Mouse (Mus musculus): Measurements from ENCODE around the gene Acot5. TPM values are rescaled to one million over a fixed set of nuclear protein-coding genes. Genes with fewer than 3 reads are reported as not detected.
"Not testable (repeated sequence)": the region's sequence is repeated elsewhere in the genome, so short reads cannot be mapped to it uniquely, and the experiment has no call there.

Acot5 gene
- polyA plus RNA-seq (2014; fragmentation: Nextera tagmentation; extraction: Ambion mirVana): not detected in 2 replicates

DNA sequence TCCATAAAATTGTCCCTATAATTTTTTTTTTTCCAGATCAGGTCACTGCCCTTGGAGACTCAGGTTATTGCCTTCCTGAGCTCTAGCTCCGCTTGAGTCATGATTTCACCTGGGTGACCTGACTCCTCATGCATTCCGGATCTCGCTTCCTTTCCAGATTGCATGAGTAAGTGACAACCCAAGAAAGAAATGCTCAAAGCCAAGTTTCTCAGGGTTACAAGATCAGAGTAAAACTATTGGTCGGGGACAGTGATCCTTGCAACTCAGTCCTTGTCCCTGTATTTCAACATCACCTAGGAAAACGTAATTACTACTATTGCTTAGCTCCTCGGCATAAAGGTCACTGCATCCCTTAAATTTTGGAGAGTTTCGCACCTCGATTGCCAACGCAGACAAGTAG is at the start of gene Acot5:
Gene Acot5 (plus strand): TSS at position 340 of the 400 bp plus-strand sequence.
- H3K36me3 ChIP-seq (ENCODE audit: control insufficient read depth, insufficient read depth, low read length): no peaks in the 10 kb centered on the region
- 55% methylated on average over 9 of the region's 9 CpGs for WGBS
- no peaks in the 10 kb centered on the region for H3K4me1 ChIP-seq (ENCODE audit: control insufficient read depth, insufficient read depth, low read length)
- H3K27me3 ChIP-seq (replicated peaks; ENCODE audit: control insufficient read depth, insufficient read depth, low read length): peaks cover 12% of the 10 kb centered on the region; the same call in 1 of the 2 replicates
- H3K9me3 ChIP-seq (replicated peaks; ENCODE audit: control insufficient read depth, low read length): no peaks in the 10 kb centered on the region
- peak within 1 kb of the TSS; percentile 41; the same call in 1 of the 2 replicates for H3K9ac ChIP-seq (ENCODE audit: low read length)
- H3K4me2 ChIP-seq (ENCODE audit: low read length): peak within 1 kb of the TSS; percentile 53
- ATAC-seq (no peak), DNase-seq (ENCODE audit: low spot score) (no peak)
- H3K4me3 ChIP-seq (ENCODE audit: low read depth, low read length): peak within 1 kb of the TSS; percentile 33
- no peak within 1 kb of the TSS for H3K27ac ChIP-seq (ENCODE audit: low read depth, low read length)

DNA sequence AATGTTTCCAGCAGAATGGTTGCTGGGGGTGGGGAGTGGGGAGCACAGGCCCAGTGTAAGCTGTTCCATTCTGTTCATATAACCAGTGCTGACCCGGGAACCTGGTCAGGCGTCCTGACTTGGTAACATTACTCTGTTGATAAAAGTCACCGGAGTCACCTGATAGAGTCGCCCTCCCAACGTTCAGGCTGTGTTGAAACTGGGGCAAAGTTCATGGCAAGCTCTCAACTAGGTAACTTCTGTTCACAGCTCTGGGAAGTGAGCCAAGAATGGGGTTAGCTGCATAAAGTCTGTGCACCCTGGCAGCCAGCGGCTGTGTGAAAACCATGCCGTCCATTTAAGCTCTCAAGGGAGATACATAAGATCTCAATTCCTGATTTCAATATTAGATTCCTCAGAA is 48.6 kb upstream of the Acot5 start:
- H3K9ac ChIP-seq (ENCODE audit: low read length); H3K4me3 ChIP-seq (ENCODE audit: low read depth, low read length); H3K27ac ChIP-seq (ENCODE audit: low read depth, low read length); H3K36me3 ChIP-seq (ENCODE audit: control insufficient read depth, insufficient read depth, low read length); H3K4me1 ChIP-seq (ENCODE audit: control insufficient read depth, insufficient read depth, low read length); H3K4me2 ChIP-seq (ENCODE audit: low read length); H3K9me3 ChIP-seq (replicated peaks; ENCODE audit: control insufficient read depth, low read length); ATAC-seq; H3K27me3 ChIP-seq (replicated peaks; ENCODE audit: control insufficient read depth, insufficient read depth, low read length): not testable (repeated sequence)
- peak; percentile 51 for DNase-seq (ENCODE audit: low spot score)
- WGBS: 61% methylated on average over 7 of the region's 7 CpGs

DNA sequence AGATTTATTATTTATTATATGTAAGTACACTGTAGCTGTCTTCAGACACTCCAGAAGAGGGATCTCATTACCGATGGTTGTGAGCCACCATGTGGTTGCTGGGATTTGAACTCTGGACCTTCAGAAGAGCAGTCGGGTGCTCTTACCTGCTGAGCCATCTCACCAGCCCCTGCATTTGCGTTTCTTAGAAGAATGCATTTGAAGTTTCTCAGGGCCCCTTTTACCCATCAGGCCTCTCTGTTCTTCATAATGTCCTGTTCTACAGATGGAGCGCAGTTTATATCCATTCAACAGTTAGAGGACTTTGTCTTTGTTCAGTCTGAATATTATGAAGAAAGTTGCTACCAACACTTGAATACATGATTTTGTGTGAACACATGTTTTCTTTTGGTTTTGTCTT is 46.9 kb upstream of the Acot5 start:
- ATAC-seq; H3K27ac ChIP-seq (ENCODE audit: low read depth, low read length); H3K9me3 ChIP-seq (replicated peaks; ENCODE audit: control insufficient read depth, low read length); DNase-seq (ENCODE audit: low spot score); H3K4me2 ChIP-seq (ENCODE audit: low read length); H3K9ac ChIP-seq (ENCODE audit: low read length); H3K4me3 ChIP-seq (ENCODE audit: low read depth, low read length); H3K4me1 ChIP-seq (ENCODE audit: control insufficient read depth, insufficient read depth, low read length); H3K27me3 ChIP-seq (replicated peaks; ENCODE audit: control insufficient read depth, insufficient read depth, low read length); H3K36me3 ChIP-seq (ENCODE audit: control insufficient read depth, insufficient read depth, low read length): not testable (repeated sequence)
- 93% methylated on average over 4 of the region's 4 CpGs for WGBS

DNA sequence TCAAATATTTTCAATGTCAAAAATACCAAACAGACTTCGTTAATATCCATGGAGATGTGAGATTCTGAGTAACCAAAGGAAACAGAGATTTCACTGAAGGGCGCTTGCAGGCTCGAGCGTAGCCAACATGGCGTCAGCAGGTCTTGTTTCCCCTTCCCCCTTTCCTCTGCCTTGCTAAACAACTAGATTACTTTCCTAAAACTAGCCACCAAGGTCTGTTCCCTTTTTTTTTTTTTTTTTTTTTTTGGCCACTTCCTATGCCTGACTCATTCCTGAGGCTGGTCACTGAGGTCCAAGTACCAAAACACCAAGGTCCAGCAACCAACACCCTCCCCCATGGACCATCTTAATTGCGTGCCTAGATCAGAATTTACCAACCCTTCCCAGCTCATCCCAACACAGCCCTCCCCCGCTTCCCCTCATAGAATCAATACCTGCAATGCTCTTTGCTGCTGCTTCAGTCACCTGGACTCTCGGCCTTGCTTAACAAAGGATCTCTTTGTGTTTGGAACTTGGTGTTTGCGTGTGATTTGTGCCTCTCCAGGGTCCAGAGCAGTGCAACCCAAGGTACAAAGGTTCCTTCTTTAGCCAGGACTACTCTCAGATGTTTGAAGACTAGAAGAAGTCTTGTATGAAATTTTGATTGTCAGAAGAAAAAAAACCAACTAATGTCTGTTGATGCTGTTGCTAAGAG is 45.9 kb upstream of the Acot5 start:
- H3K27ac ChIP-seq (ENCODE audit: low read depth, low read length): no peak overlapping the region
- no peaks in the 10 kb centered on the region for H3K9me3 ChIP-seq (replicated peaks; ENCODE audit: control insufficient read depth, low read length)
- H3K36me3 ChIP-seq (ENCODE audit: control insufficient read depth, insufficient read depth, low read length): no peaks in the 10 kb centered on the region
- H3K9ac ChIP-seq (ENCODE audit: low read length): no peak overlapping the region
- no peaks in the 10 kb centered on the region for H3K27me3 ChIP-seq (replicated peaks; ENCODE audit: control insufficient read depth, insufficient read depth, low read length)
- no peak overlapping the region for H3K4me2 ChIP-seq (ENCODE audit: low read length)
- DNase-seq (ENCODE audit: low spot score): no peak
- no peak overlapping the region for H3K4me3 ChIP-seq (ENCODE audit: low read depth, low read length)
- ATAC-seq: no peak
- WGBS: 79% methylated on average over 9 of the region's 9 CpGs
- H3K4me1 ChIP-seq (ENCODE audit: control insufficient read depth, insufficient read depth, low read length): no peaks in the 10 kb centered on the region

DNA sequence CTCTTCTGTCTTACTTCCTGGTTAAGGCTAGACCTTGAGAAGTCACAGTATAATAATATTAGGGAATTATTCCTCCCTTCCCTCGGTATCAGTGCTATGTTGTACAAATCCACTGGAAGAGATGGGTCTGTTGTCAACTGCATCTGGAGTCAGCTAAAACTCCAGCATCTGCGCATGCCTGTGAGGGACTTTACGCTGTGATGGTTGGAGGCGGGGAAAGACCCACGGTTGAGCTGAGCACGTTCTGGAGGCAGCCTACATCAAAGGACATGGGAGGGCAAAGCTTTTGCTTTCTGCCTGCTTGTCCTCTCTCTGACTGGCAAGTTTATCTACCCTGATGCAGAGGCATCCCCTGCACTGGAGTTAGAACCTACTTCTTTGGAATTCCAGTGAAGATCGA is 43.2 kb upstream of the Acot5 start:
- 94% methylated on average over 7 of the region's 7 CpGs for WGBS
- H3K9ac ChIP-seq (ENCODE audit: low read length): no peak overlapping the region
- H3K36me3 ChIP-seq (ENCODE audit: control insufficient read depth, insufficient read depth, low read length): no peaks in the 10 kb centered on the region
- DNase-seq (ENCODE audit: low spot score) (no peak), ATAC-seq (no peak)
- no peak overlapping the region for H3K4me2 ChIP-seq (ENCODE audit: low read length)
- H3K27me3 ChIP-seq (replicated peaks; ENCODE audit: control insufficient read depth, insufficient read depth, low read length): no peaks in the 10 kb centered on the region
- no peaks in the 10 kb centered on the region for H3K9me3 ChIP-seq (replicated peaks; ENCODE audit: control insufficient read depth, low read length)
- H3K27ac ChIP-seq (ENCODE audit: low read depth, low read length): no peak overlapping the region
- H3K4me1 ChIP-seq (ENCODE audit: control insufficient read depth, insufficient read depth, low read length): no peaks in the 10 kb centered on the region
- H3K4me3 ChIP-seq (ENCODE audit: low read depth, low read length): no peak overlapping the region

DNA sequence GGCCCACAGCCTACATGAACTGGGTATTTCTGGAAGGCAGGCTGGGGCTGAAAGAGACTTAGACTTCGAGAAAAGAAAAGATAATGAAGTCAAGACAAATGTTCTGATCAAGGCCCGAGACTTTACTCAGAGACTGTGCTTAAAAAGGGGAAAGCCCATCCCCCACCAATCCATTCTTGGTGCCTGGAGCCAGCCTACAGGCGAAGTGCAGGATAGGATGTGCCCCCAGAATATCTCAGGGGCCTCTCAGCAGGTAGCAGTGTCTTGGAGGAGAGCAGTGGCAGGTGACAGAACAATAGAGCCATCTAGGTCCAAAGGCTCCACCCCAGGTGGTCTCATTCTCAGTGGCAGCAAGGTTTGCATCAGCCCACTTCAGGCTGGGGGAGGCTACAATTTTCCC is 40.8 kb upstream of the Acot5 start:
- H3K9me3 ChIP-seq (replicated peaks; ENCODE audit: control insufficient read depth, low read length); H3K4me3 ChIP-seq (ENCODE audit: low read depth, low read length); H3K27me3 ChIP-seq (replicated peaks; ENCODE audit: control insufficient read depth, insufficient read depth, low read length); H3K27ac ChIP-seq (ENCODE audit: low read depth, low read length); H3K4me1 ChIP-seq (ENCODE audit: control insufficient read depth, insufficient read depth, low read length); H3K36me3 ChIP-seq (ENCODE audit: control insufficient read depth, insufficient read depth, low read length); H3K4me2 ChIP-seq (ENCODE audit: low read length); DNase-seq (ENCODE audit: low spot score); H3K9ac ChIP-seq (ENCODE audit: low read length); ATAC-seq: not testable (repeated sequence)
- 34% methylated on average over 3 of the region's 3 CpGs for WGBS

DNA sequence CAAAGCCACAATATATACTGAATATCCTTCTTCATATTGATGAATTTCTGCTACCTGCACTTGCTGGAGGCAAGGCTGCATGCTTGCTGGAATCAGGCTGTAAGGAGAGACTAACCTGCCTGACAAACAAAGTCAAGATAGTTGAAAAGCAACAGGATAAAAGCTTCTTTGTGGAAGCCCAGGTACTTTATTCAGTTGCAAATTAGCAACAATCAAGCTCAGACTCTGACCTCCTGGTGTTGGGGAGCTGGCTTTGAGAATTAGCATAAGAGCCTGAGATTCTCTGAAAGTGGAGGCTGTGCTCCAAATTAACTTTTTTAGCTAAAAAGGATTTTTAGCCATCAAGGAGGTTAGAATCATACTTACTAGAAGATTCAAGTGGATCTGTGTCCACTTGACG is 40.1 kb upstream of the Acot5 start:
- not testable (repeated sequence) for H3K27me3 ChIP-seq (replicated peaks; ENCODE audit: control insufficient read depth, insufficient read depth, low read length); H3K9me3 ChIP-seq (replicated peaks; ENCODE audit: control insufficient read depth, low read length); DNase-seq (ENCODE audit: low spot score); H3K4me2 ChIP-seq (ENCODE audit: low read length); H3K9ac ChIP-seq (ENCODE audit: low read length); H3K4me3 ChIP-seq (ENCODE audit: low read depth, low read length); H3K4me1 ChIP-seq (ENCODE audit: control insufficient read depth, insufficient read depth, low read length); H3K27ac ChIP-seq (ENCODE audit: low read depth, low read length); H3K36me3 ChIP-seq (ENCODE audit: control insufficient read depth, insufficient read depth, low read length); ATAC-seq
- 84% methylated on average over 1 of the region's 1 CpGs for WGBS

DNA sequence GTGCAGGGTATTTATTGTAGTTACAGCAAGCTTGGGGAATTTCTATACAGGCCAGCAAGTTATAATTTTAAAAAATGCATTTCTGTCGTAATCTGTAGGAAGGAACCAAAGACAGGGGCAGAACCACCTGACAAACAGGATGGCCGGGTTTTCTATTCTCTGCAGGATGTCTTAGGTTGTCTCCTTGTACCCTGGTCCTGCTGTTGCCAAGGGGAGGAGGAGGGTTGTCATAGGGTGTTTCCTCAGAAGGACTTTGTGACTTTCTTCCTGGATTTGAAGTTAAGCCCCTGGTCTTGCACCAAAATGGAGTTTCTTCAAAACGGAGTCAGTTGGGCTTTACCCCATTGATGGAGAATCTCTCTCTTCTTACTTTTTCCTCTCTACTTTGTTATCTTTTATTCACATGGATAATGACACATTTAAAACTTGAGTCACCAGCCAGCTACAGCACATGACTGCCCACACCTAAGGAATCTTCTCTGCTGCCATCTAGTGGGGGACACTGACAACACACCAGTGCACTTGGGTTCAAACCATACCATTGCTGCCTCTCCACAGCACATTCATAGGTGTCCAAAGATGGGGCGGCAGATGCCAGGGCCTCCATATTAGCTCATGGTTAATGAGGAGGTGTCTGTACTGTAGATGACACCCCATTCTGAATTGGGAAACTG is 38.3 kb upstream of the Acot5 start:
- WGBS: 68% methylated on average over 4 of the region's 4 CpGs
- ATAC-seq (peak; percentile 80), DNase-seq (ENCODE audit: low spot score) (peak; percentile 84)
- no peaks in the 10 kb centered on the region for H3K27me3 ChIP-seq (replicated peaks; ENCODE audit: control insufficient read depth, insufficient read depth, low read length)
- H3K9ac ChIP-seq (ENCODE audit: low read length): no peak overlapping the region
- H3K4me1 ChIP-seq (ENCODE audit: control insufficient read depth, insufficient read depth, low read length): no peaks in the 10 kb centered on the region
- H3K4me2 ChIP-seq (ENCODE audit: low read length): no peak overlapping the region
- no peak overlapping the region for H3K4me3 ChIP-seq (ENCODE audit: low read depth, low read length)
- H3K9me3 ChIP-seq (replicated peaks; ENCODE audit: control insufficient read depth, low read length): no peaks in the 10 kb centered on the region
- no peak overlapping the region for H3K27ac ChIP-seq (ENCODE audit: low read depth, low read length)
- no peaks in the 10 kb centered on the region for H3K36me3 ChIP-seq (ENCODE audit: control insufficient read depth, insufficient read depth, low read length)

DNA sequence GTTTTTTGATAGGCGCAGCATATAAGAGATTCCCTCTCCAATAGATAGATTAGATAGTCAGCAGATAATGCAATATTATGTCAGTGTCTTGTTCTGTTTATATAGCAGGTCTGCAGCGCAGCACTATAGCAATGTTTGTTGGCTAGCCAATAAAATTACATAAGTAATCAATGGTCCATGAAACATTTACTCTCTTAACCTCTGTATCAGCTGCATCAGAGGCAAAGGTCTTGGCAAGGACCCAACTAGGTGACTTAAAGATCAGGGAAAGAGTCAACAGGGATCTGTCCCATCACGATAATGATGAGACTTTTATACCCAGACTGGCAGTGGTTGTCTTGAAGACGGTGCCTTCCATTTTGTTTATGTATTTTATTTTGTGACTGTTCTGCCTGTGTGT is 36.3 kb upstream of the Acot5 start:
- 90% methylated on average over 4 of the region's 4 CpGs for WGBS

More for the DNA sequence above, 36.3 kb upstream of the Acot5 start:
- H3K4me2 ChIP-seq (ENCODE audit: low read length): no peak overlapping the region
- H3K27me3 ChIP-seq (replicated peaks; ENCODE audit: control insufficient read depth, insufficient read depth, low read length): no peaks in the 10 kb centered on the region; the same call in 1 of the 2 replicates
- no peak overlapping the region for H3K4me3 ChIP-seq (ENCODE audit: low read depth, low read length)
- no peaks in the 10 kb centered on the region for H3K4me1 ChIP-seq (ENCODE audit: control insufficient read depth, insufficient read depth, low read length)
- no peak for ATAC-seq
- no peak overlapping the region for H3K9ac ChIP-seq (ENCODE audit: low read length)
- DNase-seq (ENCODE audit: low spot score): no peak
- no peak overlapping the region for H3K27ac ChIP-seq (ENCODE audit: low read depth, low read length)
- no peaks in the 10 kb centered on the region for H3K9me3 ChIP-seq (replicated peaks; ENCODE audit: control insufficient read depth, low read length)
- H3K36me3 ChIP-seq (ENCODE audit: control insufficient read depth, insufficient read depth, low read length): no peaks in the 10 kb centered on the region
